Mouse (Mus musculus): Measurements from ENCODE around the gene Ppp1r14d.

- no peak for TF ChIP-seq CTCF (IDR thresholded peaks at IDR 0.05; ENCODE audit: low read depth)
- TF ChIP-seq EP300 (IDR thresholded peaks at IDR 0.05; ENCODE audit: low read depth) = no peak
These were observed 40.6 kb upstream of the Ppp1r14d start for GRCm38 (mm10) chr2:119270286-119270642.
